Mouse (Mus musculus) liver, adult 2 months (tissue): ENCODE results near the gene 2810408A11Rik. TPM values are rescaled to one million over a fixed set of nuclear protein-coding genes. Genes with fewer than 3 reads are reported as not detected.
A peak's percentile ranks its signal among the peaks of the same experiment; 100 is the strongest.
"Not testable (repeated sequence)": the region's sequence is repeated elsewhere in the genome, so short reads cannot be mapped to it uniquely, and the experiment has no call there.

Source experiments
- DNase-seq: peaks from one replicate; pipeline ENCODE4 v3.0.0-alpha.2; 2011; ENCODE audit warnings: low read depth, low spot score; ENCODE audit errors: extremely low read depth
- H3K27ac ChIP-seq: fragments of 200-500 bp; replicated peaks from 2 replicates; pipeline ENCODE4 v1.5.1; 2012; ENCODE audit warnings: low read depth, mild to moderate bottlenecking, control low read depth, inconsistent platforms, low read length; ENCODE audit not compliant: insufficient read depth
- H3K27me3 ChIP-seq: fragments of 200-500 bp; 2 replicates; pipeline ENCODE4 v1.6.1; 2012; ENCODE audit warnings: mild to moderate bottlenecking, moderate library complexity, low read length, inconsistent platforms; ENCODE audit not compliant: control insufficient read depth, insufficient read depth
- H3K36me3 ChIP-seq: fragments of 200-500 bp; 2 replicates; pipeline ENCODE4 v1.6.1; 2012; ENCODE audit warnings: low read length, inconsistent platforms; ENCODE audit not compliant: control insufficient read depth, insufficient read depth
- H3K4me1 ChIP-seq: fragments of 200-500 bp; 2 replicates; pipeline ENCODE4 v1.6.1; 2011; ENCODE audit warnings: low read length; ENCODE audit not compliant: control insufficient read depth, insufficient read depth
- H3K4me3 ChIP-seq: fragments of 200-500 bp; 2 replicates; pipeline ENCODE4 v1.5.1; 2011; ENCODE audit warnings: low read depth, mild to moderate bottlenecking, control low read depth, low read length, moderate library complexity; ENCODE audit not compliant: insufficient read depth
- H3K79me2 ChIP-seq: fragments of 200-500 bp; 2 replicates; pipeline ENCODE4 v1.6.1; 2012; ENCODE audit warnings: inconsistent platforms, mild to moderate bottlenecking, low read length, moderate library complexity; ENCODE audit not compliant: control insufficient read depth, insufficient read depth
- H3K9ac ChIP-seq: fragments of 200-500 bp; 2 replicates; pipeline ENCODE4 v1.6.1; 2012; ENCODE audit warnings: low read depth, mild to moderate bottlenecking, control low read depth, inconsistent platforms, low read length
- CTCF ChIP-seq: fragments of 200-500 bp; IDR thresholded peaks from 2 replicates; pipeline ENCODE4 v1.5.1; 2011; ENCODE audit warnings: low read depth, low read length, control low read depth
- POLR2A ChIP-seq: fragments of 200-500 bp; IDR thresholded peaks from 2 replicates; pipeline ENCODE4 v1.6.1; 2011; ENCODE audit warnings: low read length, control low read depth; ENCODE audit not compliant: insufficient read depth; ENCODE audit errors: extremely low read depth
- WGBS: fragments of 180-500 bp; shearing (Covaris S2); methylation state at CpG from one replicate; pipeline ENCODE4 v1.1.7; 2018; 5-methylcytosine and 5-hydroxymethylcytosine counted together
- polyA plus RNA-seq: library from polyadenylated mRNA; depleted of rRNA; stranded (reverse); fragments of >200 nt; gene quantifications from 2 replicates; pipeline ENCODE4 v1.2.3, GENCODE M21; 2012
- total RNA-seq: library from RNA; depleted of rRNA; stranded (reverse); fragments of >200 nt; gene quantifications from 2 replicates; pipeline ENCODE4 v1.2.3, GENCODE M21; 2014

Gene 2810408A11Rik
- total and polyA plus RNA-seq, 2 experiments, result 0.06 to 0.18 TPM

DNA sequence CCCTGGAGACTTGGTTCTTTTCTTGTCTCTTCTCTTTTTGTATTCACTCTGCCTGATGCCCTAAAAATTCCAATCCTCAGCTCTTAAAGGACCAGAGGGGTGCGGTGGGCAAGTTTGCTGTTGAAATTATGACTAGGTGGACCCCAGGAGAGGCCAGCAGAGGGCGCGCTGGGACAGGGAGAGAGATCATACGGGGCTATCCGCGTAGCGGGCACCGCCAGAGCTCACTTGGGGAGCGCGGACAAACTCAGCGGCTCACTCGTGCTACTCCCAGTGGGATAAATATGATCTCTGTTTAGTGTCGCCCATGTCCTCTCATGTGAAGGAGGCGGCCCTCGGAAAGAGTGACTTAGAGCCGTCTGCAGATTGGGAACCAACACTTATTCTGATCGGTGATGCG is 33.4 kb upstream of the 2810408A11Rik start:
- no peak overlapping the region for H3K9ac ChIP-seq
- H3K79me2 ChIP-seq, result no peaks in the 10 kb centered on the region

DNA sequence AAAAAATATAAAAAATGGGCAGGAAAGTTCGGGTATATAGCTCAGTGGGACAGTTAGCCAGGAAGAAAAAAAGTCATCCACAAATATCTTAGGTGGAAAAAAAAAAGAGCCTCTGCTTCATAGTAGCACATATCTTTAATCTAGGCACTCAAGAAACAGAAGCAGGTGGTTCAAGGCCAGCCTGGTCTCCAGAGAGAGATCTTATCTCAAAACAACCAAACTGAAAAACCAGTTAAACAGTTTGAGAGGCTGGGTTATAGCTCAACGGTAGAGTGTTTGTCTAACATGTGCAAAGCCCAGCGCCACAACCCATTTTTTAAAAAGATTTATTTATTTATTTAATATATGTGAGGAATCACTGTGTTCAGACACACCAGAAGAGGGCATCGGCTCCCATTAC is 32.3 kb upstream of the 2810408A11Rik start:
- no peak for TF ChIP-seq CTCF
- TF ChIP-seq POLR2A, result no peak
- WGBS, result 63% methylated on average over 4 of the region's 4 CpGs
- no peak overlapping the region for H3K27ac ChIP-seq

More for the DNA sequence above, 33.4 kb upstream of the 2810408A11Rik start:
- 3% methylated on average over 18 of the region's 18 CpGs for WGBS
- DNase-seq, result peak; percentile 41
- peaks cover 5% of the 10 kb centered on the region for H3K4me1 ChIP-seq
- H3K4me3 ChIP-seq, result no peak overlapping the region
- TF ChIP-seq POLR2A (no peak), CTCF (peak; percentile 91)
- H3K27ac ChIP-seq, result no peak overlapping the region
- H3K36me3 ChIP-seq, result no peaks in the 10 kb centered on the region
- H3K27me3 ChIP-seq, result peaks cover 14% of the 10 kb centered on the region

GRCm38 (mm10) chr11:69932254-69932653 is 31.5 kb upstream of the 2810408A11Rik start:
- Histone ChIP-seq H3K36me3 (no peaks in the 10 kb centered on the region), H3K4me1 (peaks cover 5% of the 10 kb centered on the region), H3K27ac (no peak overlapping the region), H3K79me2 (no peaks in the 10 kb centered on the region), H3K9ac (no peak overlapping the region), H3K4me3 (no peak overlapping the region), H3K27me3 (peaks cover 11% of the 10 kb centered on the region)
- 41% methylated on average over 3 of the region's 3 CpGs for WGBS
- no peak for DNase-seq
- no peak for TF ChIP-seq POLR2A
- peak; percentile 42; the same call in 1 of the 2 replicates for TF ChIP-seq CTCF

More for the DNA sequence above, 32.3 kb upstream of the 2810408A11Rik start:
- H3K4me1 ChIP-seq, result peaks cover 5% of the 10 kb centered on the region
- no peaks in the 10 kb centered on the region for H3K36me3 ChIP-seq
- DNase-seq, result no peak
- H3K79me2 ChIP-seq, result no peaks in the 10 kb centered on the region
- H3K27me3 ChIP-seq, result peaks cover 11% of the 10 kb centered on the region
- no peak overlapping the region for H3K4me3 ChIP-seq
- no peak overlapping the region for H3K9ac ChIP-seq

DNA sequence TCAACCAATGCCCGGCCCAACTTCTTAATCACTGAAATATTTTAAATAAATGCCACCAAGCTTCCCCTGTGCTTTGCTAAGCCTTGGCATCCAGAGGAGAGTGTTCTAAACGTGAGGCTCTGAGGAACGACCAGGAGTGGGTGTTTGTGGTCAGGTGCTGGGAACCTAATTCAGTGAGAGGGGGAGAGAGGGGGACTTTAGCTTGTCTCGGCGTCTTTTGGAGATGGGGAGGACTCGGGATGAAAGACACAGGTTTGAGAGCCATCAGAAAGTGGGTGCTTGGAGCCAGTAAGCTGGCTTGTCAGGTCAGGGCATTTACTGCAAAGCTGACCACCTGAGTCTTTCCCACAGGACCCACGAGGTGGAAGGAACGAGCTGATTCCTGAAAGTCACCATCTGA is 31.0 kb upstream of the 2810408A11Rik start:
- 76% methylated on average over 8 of the region's 8 CpGs for WGBS
- H3K79me2 ChIP-seq, result no peaks in the 10 kb centered on the region
- peaks cover 5% of the 10 kb centered on the region for H3K4me1 ChIP-seq
- H3K4me3 ChIP-seq, result no peak overlapping the region
- H3K36me3 ChIP-seq, result no peaks in the 10 kb centered on the region
- TF ChIP-seq CTCF (no peak), POLR2A (no peak)
- no peak for DNase-seq
- H3K9ac ChIP-seq, result no peak overlapping the region
- no peak overlapping the region for H3K27ac ChIP-seq
- H3K27me3 ChIP-seq, result peaks cover 11% of the 10 kb centered on the region

- DNase-seq, result no peak
- WGBS, result 74% methylated on average over 3 of the region's 3 CpGs
- Histone ChIP-seq H3K27ac (no peak overlapping the region), H3K27me3 (peaks cover 10% of the 10 kb centered on the region), H3K4me3 (no peak overlapping the region), H3K4me1 (peaks cover 5% of the 10 kb centered on the region), H3K36me3 (no peaks in the 10 kb centered on the region), H3K79me2 (no peaks in the 10 kb centered on the region), H3K9ac (no peak overlapping the region)
- TF ChIP-seq CTCF (no peak), POLR2A (no peak)
These were observed 30.3 kb upstream of the 2810408A11Rik start for GRCm38 (mm10) chr11:69930967-69931537.

- not testable (repeated sequence) for H3K27me3 ChIP-seq, H3K27ac ChIP-seq, H3K9ac ChIP-seq, H3K79me2 ChIP-seq, H3K4me3 ChIP-seq, H3K36me3 ChIP-seq, H3K4me1 ChIP-seq, DNase-seq
- 87% methylated on average over 8 of the region's 8 CpGs for WGBS
These were observed 29.4 kb upstream of the 2810408A11Rik start for GRCm38 (mm10) chr11:69930176-69930575.
